Mouse (Mus musculus) heart, postnatal 25 days (tissue): ENCODE data around the gene Plagl2. TPM values are rescaled to one million over a fixed set of nuclear protein-coding genes. Genes with fewer than 3 reads are reported as not detected.
"Not testable (repeated sequence)": the region's sequence is repeated elsewhere in the genome, so short reads cannot be mapped to it uniquely, and the experiment has no call there.

Experiments used
- DNase-seq: peaks from one replicate; pipeline ENCODE4 v3.0.0; 2022; ENCODE audit warnings: low spot score
- intact Hi-C: fragments of 180-260 bp; cut with DNase I; formaldehyde crosslinking; loops from one replicate; pipeline ENCODE4 v1.15.1; 2025
- total RNA-seq, 2 experiments: library from RNA; stranded (reverse); gene quantifications; 2 replicates each; pipeline ENCODE4 v1.2.3; 2021

The Plagl2 gene
- 1 to 10 TPM; 4.6 to 4.8 TPM for total RNA-seq

DNA sequence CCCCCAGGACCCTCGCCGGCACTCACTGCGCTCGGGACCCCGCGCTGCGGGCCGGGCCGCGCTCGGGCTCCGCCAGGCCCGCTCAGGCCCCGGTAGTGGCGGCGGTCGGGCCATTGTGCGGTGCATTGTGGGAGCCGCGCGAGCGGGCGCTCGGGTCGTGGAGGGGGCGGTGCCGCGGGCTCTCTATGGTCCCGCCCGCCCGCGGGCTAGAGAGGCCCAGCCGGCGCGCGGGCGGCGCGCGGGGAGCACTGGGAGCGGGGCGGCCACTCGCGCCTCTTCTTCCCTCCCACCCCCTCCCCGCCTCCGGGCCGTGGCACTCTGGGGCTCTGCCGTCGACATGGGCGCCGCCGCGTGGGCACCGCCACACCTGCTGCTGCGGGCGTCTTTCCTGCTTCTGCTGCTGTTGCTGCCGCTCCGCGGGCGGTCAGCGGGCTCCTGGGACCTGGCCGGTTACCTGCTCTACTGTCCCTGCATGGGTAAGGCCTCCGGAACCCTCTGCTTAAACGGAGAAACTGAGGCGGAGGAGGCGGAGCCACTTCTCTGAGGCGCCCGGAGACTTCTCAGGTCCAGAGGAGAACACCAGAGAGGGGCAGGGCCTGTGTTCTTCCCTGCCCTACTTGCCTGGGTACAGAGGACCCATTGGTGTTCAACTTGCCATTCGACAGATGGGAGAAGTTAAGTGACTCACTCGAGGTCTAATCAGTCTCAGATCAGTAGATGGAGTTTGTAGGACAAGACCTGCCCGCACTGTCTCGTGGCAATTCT, at the start of gene Plagl2, which contains the start of gene Pofut1:
Gene Plagl2, minus strand, starts transcription at position 177 of the 765 bp plus-strand sequence.
Gene Pofut1, plus strand, starts transcription at position 284 of the 765 bp plus-strand sequence.
- intact Hi-C loops: loop anchor here (2.0 to 5.0 kb wide), 2 partner anchors 79 to 103 kb away; partner anchors contain the start of genes Asxl1 and Tm9sf4
- peak; percentile 83 for DNase-seq

- no peak for DNase-seq
- intact Hi-C loops: no loop called here
Measured at GRCm38 (mm10) chr2:153287835-153288234, 46.6 kb upstream of the Plagl2 start.

GRCm38 (mm10) chr2:153286524-153286923, 45.3 kb upstream of the Plagl2 start:
- DNase-seq: no peak
- intact Hi-C loops: no loop called here

GRCm38 (mm10) chr2:153283919-153284318, 42.7 kb upstream of the Plagl2 start:
- no peak for DNase-seq
- intact Hi-C loops: no loop called here

- no peak for DNase-seq
- intact Hi-C loops: no loop called here
Measured at GRCm38 (mm10) chr2:153278357-153278756, 37.1 kb upstream of the Plagl2 start.

DNA sequence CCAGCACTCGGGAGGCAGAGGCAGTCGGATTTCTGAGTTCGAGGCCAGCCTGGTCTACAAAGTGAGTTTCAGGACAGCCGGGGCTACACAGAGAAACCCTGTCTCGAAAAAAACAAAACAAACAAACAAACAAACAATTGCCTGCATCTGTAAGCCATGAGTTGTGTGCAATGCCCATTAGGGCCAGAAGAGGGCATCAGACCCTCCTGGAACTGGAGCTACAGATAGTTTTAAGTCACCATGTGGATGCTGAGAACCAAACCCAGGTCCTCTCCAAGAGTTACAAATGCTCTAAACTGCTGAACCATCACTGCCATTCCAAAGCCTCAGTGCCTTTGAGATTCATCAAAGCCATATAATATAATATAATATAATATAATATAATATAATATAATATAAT, 35.6 kb upstream of the Plagl2 start:
- intact Hi-C loops, DNase-seq: not testable (repeated sequence)

- intact Hi-C loops: no loop called here
- no peak for DNase-seq
Measured at GRCm38 (mm10) chr2:153276440-153276839, 35.2 kb upstream of the Plagl2 start.

DNA sequence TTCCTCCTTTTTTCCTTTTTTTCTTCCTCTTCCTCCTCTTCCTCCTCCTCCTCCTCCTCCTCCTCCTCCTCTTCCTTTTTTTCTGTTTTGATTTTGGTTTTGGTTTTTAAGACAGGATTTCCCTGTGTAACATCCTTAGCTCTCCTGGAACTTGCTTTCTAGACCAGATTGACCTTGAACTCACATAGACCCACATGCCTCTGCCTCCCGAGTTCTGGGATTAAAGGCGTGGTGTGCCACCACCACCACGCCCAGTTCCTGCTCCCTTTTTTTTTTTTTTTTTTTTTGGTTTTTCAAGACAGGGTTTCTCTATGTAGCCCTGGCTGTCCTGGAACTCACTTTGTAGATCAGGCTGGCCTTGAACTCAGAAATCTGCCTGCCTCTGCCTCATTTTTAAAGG, 34.4 kb upstream of the Plagl2 start:
- intact Hi-C loops, DNase-seq: not testable (repeated sequence)

- intact Hi-C loops: no loop called here
- DNase-seq: no peak
Measured at GRCm38 (mm10) chr2:153274919-153275247, 33.7 kb upstream of the Plagl2 start.

- DNase-seq, intact Hi-C loops: not testable (repeated sequence)
Measured at GRCm38 (mm10) chr2:153274200-153274918, 33.1 kb upstream of the Plagl2 start.

GRCm38 (mm10) chr2:153270231-153270915, 29.1 kb upstream of the Plagl2 start:
- DNase-seq, intact Hi-C loops: not testable (repeated sequence)

- intact Hi-C loops: no loop called here
- no peak for DNase-seq
Measured at GRCm38 (mm10) chr2:153267331-153267730, 26.1 kb upstream of the Plagl2 start.

- DNase-seq: no peak
- intact Hi-C loops: no loop called here
Measured at GRCm38 (mm10) chr2:153263053-153263452, 21.8 kb upstream of the Plagl2 start.

- DNase-seq: no peak
- intact Hi-C loops: no loop called here
Measured at GRCm38 (mm10) chr2:153259864-153260674, 18.8 kb upstream of the Plagl2 start.

DNA sequence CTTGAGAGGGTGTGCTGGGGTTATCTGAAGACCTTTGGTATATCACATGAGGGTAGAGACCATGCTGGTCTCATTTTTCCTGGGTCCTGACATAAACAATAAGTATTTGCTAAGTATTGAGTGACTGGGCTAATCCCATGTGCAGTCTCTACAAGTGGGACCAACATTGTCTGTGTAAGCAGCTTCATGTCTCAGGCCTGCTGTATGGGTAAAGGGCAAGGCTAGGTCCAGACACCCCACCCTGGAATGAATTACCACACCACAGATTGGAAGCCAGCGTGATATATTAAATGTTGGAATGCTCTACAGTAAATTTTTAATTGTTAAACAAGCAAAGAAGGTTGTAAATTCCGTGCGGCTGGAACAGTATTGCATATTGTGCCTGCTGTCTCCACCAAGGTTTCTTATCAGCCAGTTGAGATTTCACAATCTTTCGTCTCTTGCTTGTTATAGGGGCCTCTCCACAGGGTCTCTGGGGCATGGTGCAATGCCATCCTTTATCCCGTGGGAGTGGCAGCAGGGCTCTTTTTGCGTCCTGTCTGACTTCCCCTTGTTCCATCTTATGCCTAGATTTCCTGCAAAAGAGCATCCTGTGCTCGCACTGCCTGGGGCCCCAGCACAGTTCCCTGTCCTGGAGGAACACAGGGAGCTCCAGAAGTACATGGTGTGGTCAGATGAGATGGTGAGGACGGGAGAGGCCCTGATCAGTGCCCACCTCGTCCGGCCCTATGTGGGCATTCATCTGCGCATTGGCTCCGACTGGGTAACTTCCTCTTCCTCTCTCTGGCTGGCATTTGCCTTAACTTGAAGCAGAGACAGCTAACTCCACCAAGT, 18.0 kb upstream of the Plagl2 start:
- no peak for DNase-seq
- intact Hi-C loops: no loop called here

DNA sequence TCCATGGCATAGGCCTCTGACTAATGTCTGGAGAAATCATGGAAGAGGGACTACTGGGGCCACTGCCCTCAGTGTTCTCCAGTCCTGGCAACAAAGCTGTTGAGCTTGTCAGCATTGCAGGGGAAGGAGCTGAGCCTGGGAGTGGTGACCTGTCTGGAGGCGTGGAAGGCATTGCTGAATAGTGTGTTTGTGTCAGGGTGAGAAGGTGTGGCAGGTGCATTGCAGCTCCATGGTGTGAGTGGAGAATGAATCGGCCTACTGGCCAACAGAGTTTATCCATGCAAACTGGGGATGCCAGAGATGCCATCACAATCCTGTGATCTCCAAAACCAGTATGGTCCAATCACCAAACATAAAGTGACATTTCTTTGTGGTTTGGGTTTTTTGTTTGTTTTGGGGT, 15.4 kb upstream of the Plagl2 start:
- no peak for DNase-seq
- intact Hi-C loops: no loop called here

DNA sequence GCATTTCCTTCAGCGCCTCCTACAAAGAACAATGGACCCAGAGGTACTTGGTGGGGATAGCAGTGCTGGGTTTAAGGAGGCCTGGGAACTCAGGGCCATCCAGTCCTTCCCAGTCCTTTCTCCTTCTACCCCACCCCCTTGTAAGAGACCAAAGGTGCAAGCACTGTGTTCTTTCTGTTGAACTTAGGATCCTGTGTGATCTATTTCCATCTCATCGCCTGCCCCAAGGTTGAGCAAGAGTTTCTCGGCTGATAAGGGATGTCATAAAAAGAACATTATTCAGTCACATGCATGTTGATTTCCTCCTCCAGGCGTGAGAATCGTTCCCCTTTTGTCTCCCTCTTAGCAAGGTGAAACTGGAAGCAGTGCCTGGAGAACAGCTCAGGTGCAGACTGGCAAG, 8.5 kb upstream of the Plagl2 start:
- DNase-seq: no peak
- intact Hi-C loops: no loop called here

DNA sequence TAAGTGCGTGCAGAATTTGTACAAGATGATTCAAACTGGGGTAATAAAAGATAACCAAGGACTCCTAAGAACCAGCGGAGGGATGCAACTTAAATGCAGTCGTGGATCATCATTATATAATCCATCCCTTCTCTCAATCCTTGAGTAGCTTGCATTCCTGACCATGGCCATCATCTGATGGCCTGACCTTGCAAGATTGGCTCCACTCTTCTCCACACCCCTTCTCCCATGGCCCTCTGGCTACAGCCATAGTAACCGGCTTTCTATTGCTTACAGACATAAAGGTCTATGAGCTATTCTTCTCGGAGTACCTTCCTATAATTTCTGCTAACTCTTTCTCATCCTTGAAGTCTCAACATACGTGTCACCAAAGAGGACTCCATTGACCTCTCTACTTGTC, 930 bp upstream of the Plagl2 start:
- DNase-seq: no peak
- intact Hi-C loops: loop anchor here (2.0 to 5.0 kb wide), 2 partner anchors 80 to 103 kb away; partner anchors contain the start of genes Asxl1 and Tm9sf4

DNA sequence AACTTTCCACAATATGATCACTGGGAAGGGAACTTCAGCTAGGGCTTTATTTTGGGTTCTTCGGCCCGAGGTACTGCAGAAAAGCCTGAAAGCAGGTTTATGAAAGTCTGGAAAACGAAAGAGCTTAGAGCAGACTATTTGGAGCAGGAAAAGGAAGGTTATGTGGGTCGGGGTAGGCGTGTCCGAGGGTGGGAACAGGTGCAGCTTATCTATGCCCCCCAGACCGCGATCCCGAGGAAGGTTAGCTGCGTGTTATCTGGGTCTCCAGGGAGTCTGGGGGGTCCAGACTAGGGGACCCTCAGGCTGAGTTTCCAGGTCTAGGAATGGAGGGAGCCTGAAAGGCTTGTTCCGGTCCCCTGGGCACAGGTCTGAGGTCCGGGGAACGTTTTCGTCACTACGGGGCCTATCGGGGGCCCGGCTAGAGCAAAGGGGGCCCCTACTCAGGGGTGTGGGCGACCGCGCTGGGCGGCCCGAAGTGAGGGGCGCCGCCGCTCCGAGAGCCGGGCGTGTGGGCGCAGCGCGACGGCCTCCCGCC, 458 bp downstream of the Plagl2 start:
- DNase-seq: no peak
- intact Hi-C loops: loop anchor here (5.0 kb wide), 1 partner anchor 78 kb away; the partner anchor contains the start of gene Tm9sf4
